Mouse (Mus musculus): ENCODE results near the gene Sos2. TPM values are rescaled to one million over a fixed set of nuclear protein-coding genes. Genes with fewer than 3 reads are reported as not detected.
A peak's percentile ranks its signal among the peaks of the same experiment; 100 is the strongest.
"Not testable (repeated sequence)": the region's sequence is repeated elsewhere in the genome, so short reads cannot be mapped to it uniquely, and the experiment has no call there.

Sos2 gene
- polyA plus RNA-seq, 3 experiments from 2014 or later = 13.4 to 23.9 (median 14.5) TPM

GRCm38 (mm10) chr12:69674576-69675537, 6.8 kb downstream of the Sos2 start:
- ATAC-seq = no peak

- no peak for ATAC-seq
Measured at GRCm38 (mm10) chr12:69674176-69674575, 7.5 kb downstream of the Sos2 start.

- ATAC-seq = no peak
Measured at GRCm38 (mm10) chr12:69666721-69667120, 14.9 kb downstream of the Sos2 start.

- ATAC-seq = no peak
Measured at GRCm38 (mm10) chr12:69661658-69662057, 20.0 kb downstream of the Sos2 start.

- ATAC-seq = not testable (repeated sequence)
Measured at GRCm38 (mm10) chr12:69653973-69654372, 27.7 kb downstream of the Sos2 start.

- no peak for ATAC-seq
Measured at GRCm38 (mm10) chr12:69649511-69649910, 32.1 kb downstream of the Sos2 start.

GRCm38 (mm10) chr12:69645821-69646616, 35.6 kb downstream of the Sos2 start:
- ATAC-seq = no peak

GRCm38 (mm10) chr12:69644877-69645276, 36.8 kb downstream of the Sos2 start:
- ATAC-seq = no peak

- ATAC-seq = no peak
Measured at GRCm38 (mm10) chr12:69642877-69643276, 38.8 kb downstream of the Sos2 start.

- ATAC-seq = peak; percentile 63
Measured at GRCm38 (mm10) chr12:69634761-69635160, 46.9 kb downstream of the Sos2 start.

GRCm38 (mm10) chr12:69618590-69618989, 63.1 kb downstream of the Sos2 start:
- not testable (repeated sequence) for ATAC-seq

GRCm38 (mm10) chr12:69604367-69604766, 77.3 kb downstream of the Sos2 start:
- no peak for ATAC-seq

- no peak for ATAC-seq
Measured at GRCm38 (mm10) chr12:69597446-69597845, 84.2 kb downstream of the Sos2 start.

- ATAC-seq = no peak
Measured at GRCm38 (mm10) chr12:69593130-69593529, 88.5 kb downstream of the Sos2 start.

- no peak for ATAC-seq
Measured at GRCm38 (mm10) chr12:69583270-69583629, 98.4 kb downstream of the Sos2 start.

GRCm38 (mm10) chr12:69582613-69583269, 98.9 kb downstream of the Sos2 start, which contains the start of gene Vcpkmt:
Gene Vcpkmt (minus strand): TSS chr12:69583028.
- peak; percentile 94 for ATAC-seq

- no peak for ATAC-seq
Measured at GRCm38 (mm10) chr12:69582216-69582612, 99.4 kb downstream of the Sos2 start.

- no peak for ATAC-seq
Measured at GRCm38 (mm10) chr12:69579623-69580022, 102.0 kb downstream of the Sos2 start.

GRCm38 (mm10) chr12:69576120-69576627, 105.5 kb downstream of the Sos2 start:
- ATAC-seq = no peak

GRCm38 (mm10) chr12:69573916-69574881, 107.5 kb downstream of the Sos2 start:
- ATAC-seq = peak; percentile 94

- ATAC-seq = no peak
Measured at GRCm38 (mm10) chr12:69573271-69573670, 108.4 kb downstream of the Sos2 start.
